Mouse (Mus musculus) left cerebral cortex, adult 9 months (tissue): ENCODE data around the gene Btbd35f29.
"Not testable (repeated sequence)": the region's sequence is repeated elsewhere in the genome, so short reads cannot be mapped to it uniquely, and the experiment has no call there.

Experiments
- DNase-seq, 2 experiments: peaks; one replicate each; pipeline ENCODE4 v3.0.0; 2022; ENCODE audit warnings: low spot score in 2 of 2

The Btbd35f29 gene

GRCm38 (mm10) chrX:31117374-31117773, at the start of gene Btbd35f29:
Gene Btbd35f29 (plus strand): TSS chrX:31117674.
- not testable (repeated sequence) for DNase-seq

GRCm38 (mm10) chrX:31141416-31141815, 23.9 kb downstream of the Btbd35f29 start:
- DNase-seq: not testable (repeated sequence)

- not testable (repeated sequence) for DNase-seq
Measured at GRCm38 (mm10) chrX:31145144-31145543, 27.7 kb downstream of the Btbd35f29 start.

GRCm38 (mm10) chrX:31145835-31146234, 28.4 kb downstream of the Btbd35f29 start:
- DNase-seq: not testable (repeated sequence)

GRCm38 (mm10) chrX:31158534-31159085, 41.1 kb downstream of the Btbd35f29 start:
- DNase-seq: not testable (repeated sequence)

- DNase-seq: not testable (repeated sequence)
Measured at GRCm38 (mm10) chrX:31159450-31160322, 42.2 kb downstream of the Btbd35f29 start.

- not testable (repeated sequence) for DNase-seq
Measured at GRCm38 (mm10) chrX:31160554-31160953, 43.1 kb downstream of the Btbd35f29 start.

GRCm38 (mm10) chrX:31162638-31163037, 45.2 kb downstream of the Btbd35f29 start:
- not testable (repeated sequence) for DNase-seq

GRCm38 (mm10) chrX:31165193-31165592, 47.7 kb downstream of the Btbd35f29 start:
- DNase-seq: not testable (repeated sequence)
